Mouse (Mus musculus) brain, embryonic 14.5 days (tissue): ENCODE measurements around the gene Prss38. TPM values are rescaled to one million over a fixed set of nuclear protein-coding genes. Genes with fewer than 3 reads are reported as not detected.

Experiments
- DNase-seq: peaks from one replicate; pipeline ENCODE4 v3.0.0-alpha.2; 2011; ENCODE audit warnings: low read depth
- CTCF ChIP-seq: fragments of 200-500 bp; IDR thresholded peaks from 2 replicates; pipeline ENCODE4 v1.5.1; 2012; ENCODE audit warnings: inconsistent platforms, mild to moderate bottlenecking, moderate library complexity, borderline replicate concordance; ENCODE audit not compliant: insufficient read depth, insufficient read length; ENCODE audit errors: extremely low read depth
- POLR2A ChIP-seq: fragments of 200-500 bp; IDR thresholded peaks from 2 replicates; pipeline ENCODE4 v1.6.1; 2012; ENCODE audit warnings: mild to moderate bottlenecking, inconsistent platforms, borderline replicate concordance; ENCODE audit not compliant: poor library complexity, insufficient read depth, insufficient read length, severe bottlenecking; ENCODE audit errors: extremely low read depth
- polyA plus RNA-seq: library from polyadenylated mRNA; depleted of rRNA; stranded (reverse); fragments of >200 nt; gene quantifications from 2 replicates; pipeline ENCODE4 v1.2.3, GENCODE M21; 2012; rRNA removed

Gene Prss38
- 0.08 and 0.28 TPM in 2 replicates for polyA plus RNA-seq

DNA sequence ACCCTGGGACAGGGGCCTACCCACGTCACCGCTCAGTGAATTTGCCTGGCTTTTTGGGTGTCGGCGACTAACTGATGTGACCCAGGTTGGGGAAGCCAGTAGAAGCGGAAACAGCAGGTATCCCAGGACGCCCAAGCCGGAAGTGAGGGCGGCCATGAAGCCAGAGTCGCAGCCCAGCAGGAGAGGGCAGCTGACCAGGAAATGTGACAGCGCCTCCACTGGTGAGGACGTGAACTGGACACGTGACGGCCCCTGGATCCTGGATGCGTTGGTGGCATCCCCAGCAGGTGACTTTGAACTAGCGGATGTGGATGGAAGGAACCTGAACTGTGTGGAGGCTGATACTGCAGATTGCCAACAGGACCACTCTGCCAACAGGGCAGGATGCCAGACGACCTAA, at the start of gene Prss38:
Gene Prss38 (minus strand): TSS at position 183 of the 400 bp plus-strand sequence.
- TF ChIP-seq CTCF (0 out of 2 replicates have a peak, but pooled peaks have one; percentile 4), POLR2A (no peak)

DNA sequence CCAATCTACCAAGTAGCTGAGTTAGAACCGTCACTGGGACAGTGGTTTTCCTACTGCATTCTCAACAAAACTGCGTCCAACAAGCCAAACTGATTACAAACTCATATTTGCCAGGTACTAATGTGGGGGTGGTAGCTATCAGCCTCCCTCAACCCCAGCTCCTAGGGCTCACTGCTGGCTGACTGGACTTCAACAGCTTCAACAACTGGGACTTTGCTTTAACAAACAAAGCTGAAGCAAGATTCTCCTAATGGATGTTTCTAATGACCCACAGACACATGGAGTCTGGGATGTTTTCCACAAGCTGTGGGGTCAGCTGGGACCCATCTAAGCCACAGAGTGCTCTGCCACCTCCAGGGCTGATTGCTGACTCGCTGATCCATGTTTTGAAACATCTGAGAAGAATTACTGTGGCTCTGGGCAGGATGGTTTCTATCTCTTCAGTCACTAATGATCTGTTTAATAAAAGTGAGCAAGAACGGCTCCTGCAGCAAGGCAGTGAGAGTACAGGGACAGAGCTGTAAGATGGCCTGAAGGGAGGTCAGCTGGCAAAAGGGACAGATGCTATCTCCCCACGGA, 47.6 kb upstream of the Prss38 start:
- TF ChIP-seq POLR2A (no peak), CTCF (no peak)
- DNase-seq = no peak

More for the DNA sequence above, at the start of gene Prss38:
- DNase-seq = no peak

DNA sequence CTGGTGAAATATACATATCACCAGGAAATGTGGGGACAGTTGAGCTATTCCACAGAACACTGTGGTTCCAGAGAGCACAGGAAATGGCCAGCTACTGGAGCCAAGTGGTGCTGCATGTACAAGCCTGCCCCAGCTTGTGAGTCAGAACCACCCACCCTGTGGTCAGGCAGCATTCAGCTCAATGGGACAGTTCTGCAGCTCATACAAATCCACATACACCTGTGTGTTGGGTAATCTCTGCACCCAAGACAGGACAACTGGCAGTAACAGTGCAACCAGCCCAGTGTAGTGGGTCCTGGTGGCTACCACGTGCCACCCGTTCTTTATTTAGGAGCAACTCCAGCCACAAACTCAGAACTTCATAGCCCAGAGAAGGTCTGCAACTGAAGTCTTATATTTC, 46.5 kb upstream of the Prss38 start:
- TF ChIP-seq POLR2A (no peak), CTCF (no peak)
- DNase-seq = no peak

DNA sequence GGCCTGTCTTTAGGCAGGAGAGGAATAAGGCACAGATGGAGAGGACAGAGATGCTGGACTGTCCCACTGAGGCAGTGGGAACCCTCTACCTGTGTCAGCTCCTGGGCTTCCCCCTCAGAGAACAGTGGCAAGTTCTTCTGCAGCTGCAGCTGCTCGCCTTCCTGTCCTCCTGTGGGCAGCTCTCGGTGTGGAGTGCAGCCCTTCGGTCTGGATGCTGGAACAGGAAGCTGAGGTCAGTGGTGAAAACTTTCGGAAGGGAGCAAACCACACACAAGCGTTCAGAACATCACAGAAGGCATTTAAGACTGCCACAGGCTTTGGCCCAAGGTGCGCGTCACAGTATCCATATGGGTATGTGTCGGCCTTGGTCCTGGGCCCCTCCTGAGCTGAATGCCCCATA, 46.0 kb upstream of the Prss38 start:
- TF ChIP-seq POLR2A = no peak
- TF ChIP-seq CTCF = no peak
- no peak for DNase-seq

GRCm38 (mm10) chr11:59418708-59419107, 43.3 kb upstream of the Prss38 start:
- TF ChIP-seq POLR2A (no peak), CTCF (no peak)
- peak; percentile 5 for DNase-seq

DNA sequence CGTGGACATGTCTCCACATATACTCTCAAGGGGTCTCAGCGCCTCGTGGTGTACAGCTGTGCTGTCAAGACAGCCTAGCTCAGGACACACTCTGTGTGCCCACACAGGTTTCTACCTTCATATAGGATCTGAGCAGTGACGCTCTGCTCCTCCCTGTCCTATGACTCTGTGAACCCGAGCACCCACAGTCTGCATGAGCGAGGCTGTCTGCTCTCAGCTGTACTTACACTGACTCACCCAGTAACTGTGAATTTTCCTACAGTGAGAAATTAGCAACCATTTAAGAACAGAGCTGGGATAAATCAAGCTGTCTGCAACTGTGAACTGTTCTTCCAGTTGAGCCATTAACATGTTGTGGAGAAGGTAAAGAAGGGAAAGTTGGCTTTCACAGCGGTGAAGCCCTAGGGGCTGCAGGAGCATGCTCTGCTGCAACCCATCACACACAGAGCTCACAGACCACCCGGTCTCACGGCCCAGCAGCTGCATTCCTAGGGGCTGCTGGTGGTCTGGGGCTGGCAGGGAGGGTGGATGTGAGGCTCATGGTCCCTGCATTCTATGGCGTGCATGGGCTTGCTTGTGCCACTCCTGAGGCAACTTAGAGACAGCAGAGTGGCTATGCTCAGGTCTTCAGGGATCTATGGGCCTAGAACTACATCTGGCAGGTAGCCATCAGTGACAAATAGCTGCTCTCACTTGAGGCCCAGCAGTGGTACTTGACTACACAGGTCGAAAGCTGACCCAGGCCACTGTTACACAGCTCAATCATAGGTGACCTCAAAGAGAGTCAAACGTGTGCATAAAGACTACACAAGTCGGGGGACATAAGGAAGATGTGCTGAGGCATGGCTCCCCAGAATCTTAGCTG, 37.8 kb upstream of the Prss38 start:
- no peak for DNase-seq
- TF ChIP-seq CTCF (no peak), POLR2A (no peak)

GRCm38 (mm10) chr11:59412058-59412457, 36.6 kb upstream of the Prss38 start:
- peak; percentile 29 for DNase-seq
- TF ChIP-seq CTCF (no peak), POLR2A (no peak)

DNA sequence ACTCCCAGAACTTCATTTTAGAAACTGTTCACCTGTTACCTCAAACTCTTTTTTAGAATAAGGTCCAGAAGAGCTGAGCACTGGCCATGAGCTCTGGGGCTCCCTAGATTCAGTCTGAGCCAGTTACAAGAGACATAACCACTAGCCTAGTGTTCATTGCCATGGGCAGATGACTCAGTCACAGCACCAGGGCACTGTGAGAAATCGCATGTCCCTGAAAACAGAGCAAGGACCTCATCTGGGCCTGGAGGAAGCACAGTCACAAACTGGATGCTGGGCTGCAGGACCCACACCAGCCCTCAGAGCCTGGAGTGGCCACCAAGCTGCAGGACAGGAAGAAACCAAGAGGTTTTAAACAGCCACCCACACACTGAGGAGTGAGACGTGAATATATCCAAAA, 35.4 kb upstream of the Prss38 start:
- DNase-seq = no peak
- TF ChIP-seq CTCF = no peak
- TF ChIP-seq POLR2A = no peak

DNA sequence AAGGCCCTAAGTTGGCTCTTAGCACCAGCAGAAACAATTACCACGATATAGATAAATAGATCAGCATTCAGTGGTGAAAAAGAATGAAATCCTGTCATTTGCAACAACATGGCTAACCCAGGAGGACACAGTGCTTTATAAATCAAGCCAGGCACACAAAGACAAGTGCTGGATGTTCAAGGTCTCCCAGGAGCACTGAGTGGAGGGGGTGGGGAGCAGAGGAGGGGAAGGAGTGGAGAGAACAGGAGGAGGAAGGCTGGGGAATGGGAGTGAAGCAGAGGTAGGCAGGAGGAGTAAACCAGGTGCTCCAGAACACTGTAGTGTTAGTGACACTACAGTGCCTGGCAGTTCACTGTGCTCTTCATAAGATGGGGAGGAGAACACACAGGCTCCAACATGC, 30.3 kb upstream of the Prss38 start:
- no peak for TF ChIP-seq CTCF
- no peak for TF ChIP-seq POLR2A
- no peak for DNase-seq

- peak; percentile 23 for DNase-seq
Measured at GRCm38 (mm10) chr11:59400876-59401275, 25.4 kb upstream of the Prss38 start.

GRCm38 (mm10) chr11:59399830-59400229, 24.4 kb upstream of the Prss38 start:
- no peak for DNase-seq
- no peak for TF ChIP-seq POLR2A
- no peak for TF ChIP-seq CTCF

More at GRCm38 (mm10) chr11:59400876-59401275, 25.4 kb upstream of the Prss38 start:
- TF ChIP-seq CTCF (no peak), POLR2A (no peak)
